7 mouse cellular contexts compared by ENCODE assay signal in the genomic region with DNA sequence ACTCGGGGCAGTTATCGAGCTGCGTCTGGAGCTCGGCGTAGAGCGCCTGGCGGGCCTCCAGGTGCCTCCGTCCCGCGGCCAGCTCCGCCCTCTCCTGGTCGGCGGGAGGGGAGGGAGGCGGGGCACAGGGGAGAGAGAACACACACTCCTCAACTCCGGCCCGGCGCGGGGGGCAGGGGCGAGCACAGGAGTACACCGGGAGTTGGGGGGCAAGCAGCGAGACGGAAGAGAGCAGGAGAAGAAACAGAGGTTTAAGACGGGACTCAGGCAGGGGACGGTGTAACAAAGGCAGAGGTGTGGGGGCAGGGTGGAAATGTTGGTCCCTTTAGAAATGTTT. TPM values are rescaled to one million over a fixed set of nuclear protein-coding genes. Genes with fewer than 3 reads are reported as not detected.
DNase-seq lines count a peak whose midpoint lies in the region; ATAC-seq and TF ChIP-seq lines count a peak whose summit lies in the region.

No protein-coding gene starts in this region.

- H3K36me3 ChIP-seq in embryonic facial prominence, embryonic 12.5 days: peaks cover 76% of the 10 kb centered on the region
- H3K36me3 ChIP-seq in kidney, adult 2 months (ENCODE audit: control insufficient read depth, insufficient read depth, low read length): no peaks in the 10 kb centered on the region; the same call in 1 of the 2 replicates
- H3K36me3 ChIP-seq in lung, embryonic 15.5 days: peaks cover 43% of the 10 kb centered on the region; the same call in 1 of the 2 replicates

- peak overlapping the region; percentile 72 for H3K4me2 ChIP-seq in embryonic facial prominence, embryonic 12.5 days (replicated peaks)
- peak overlapping the region; percentile 81 for H3K4me2 ChIP-seq in lung, embryonic 15.5 days

- peak overlapping the region; percentile 38 for H3K4me3 ChIP-seq in embryonic facial prominence, embryonic 12.5 days
- peak overlapping the region; percentile 55 for H3K4me3 ChIP-seq in kidney, adult 2 months (ENCODE audit: insufficient read depth, low read depth, low read length)
- peak overlapping the region; percentile 45 for H3K4me3 ChIP-seq in lung, embryonic 15.5 days

- no peak for TF ChIP-seq POLR2A in kidney, adult 2 months (IDR thresholded peaks at IDR 0.05; ENCODE audit: low read depth, low read length)

- 0 out of 2 replicates have a peak, but pooled peaks have one; percentile 15 for TF ChIP-seq CTCF in kidney, adult 2 months (conservative IDR thresholded peaks at IDR 0.05; ENCODE audit: insufficient read depth, insufficient read length, low read depth, low read length)

- H3K4me1 ChIP-seq in embryonic facial prominence, embryonic 12.5 days: peaks cover 27% of the 10 kb centered on the region
- peaks cover 7% of the 10 kb centered on the region for H3K4me1 ChIP-seq in kidney, adult 2 months (ENCODE audit: control insufficient read depth, insufficient read depth, low read length)
- H3K4me1 ChIP-seq in lung, embryonic 15.5 days: peaks cover 15% of the 10 kb centered on the region

- ATAC-seq in embryonic facial prominence, embryonic 12.5 days (ENCODE audit: insufficient number of reproducible peaks, insufficient read depth, low FRiP score, low TSS enrichment): peak; percentile 88
- ATAC-seq in lung, embryonic 15.5 days (ENCODE audit: borderline replicate concordance, extremely low read depth, low FRiP score, low TSS enrichment): peak; percentile 82; the same call in 1 of the 2 replicates

- peak overlapping the region; percentile 56 for H3K9ac ChIP-seq in embryonic facial prominence, embryonic 12.5 days
- H3K9ac ChIP-seq in lung, embryonic 15.5 days: peak overlapping the region; percentile 47

- DNase-seq in adrenal gland, adult 8-10 months: peak; percentile 71
- peak; percentile 73 to 83 for DNase-seq in heart, adult 9 months (ENCODE audit: low spot score in 2 of 2)
- peak; percentile 89 for DNase-seq in kidney, adult 2 months
- DNase-seq in ovary, postnatal 10 days (ENCODE audit: low spot score): peak; percentile 71
- peak; percentile 74 for DNase-seq in urinary bladder, postnatal 25 days (ENCODE audit: low spot score)

- WGBS in embryonic facial prominence, embryonic 12.5 days: 9% methylated on average over 22 of the region's 24 CpGs
- WGBS in kidney, adult 2 months: 10% methylated on average over 23 of the region's 24 CpGs
- 4% methylated on average over 24 of the region's 24 CpGs for WGBS in lung, embryonic 15.5 days

- no peaks in the 10 kb centered on the region for H3K9me3 ChIP-seq in embryonic facial prominence, embryonic 12.5 days
- H3K9me3 ChIP-seq in lung, embryonic 15.5 days: no peaks in the 10 kb centered on the region

- no peaks in the 10 kb centered on the region for H3K27me3 ChIP-seq in embryonic facial prominence, embryonic 12.5 days
- no peaks in the 10 kb centered on the region for H3K27me3 ChIP-seq in kidney, adult 2 months (replicated peaks; ENCODE audit: control insufficient read depth, insufficient read depth, low read length)
- H3K27me3 ChIP-seq in lung, embryonic 15.5 days: no peaks in the 10 kb centered on the region

- peak overlapping the region; percentile 85 for H3K27ac ChIP-seq in embryonic facial prominence, embryonic 12.5 days
- H3K27ac ChIP-seq in kidney, adult 2 months (ENCODE audit: insufficient read depth, low read depth, low read length): no peak overlapping the region
- peak overlapping the region; percentile 31; the same call in 1 of the 2 replicates for H3K27ac ChIP-seq in lung, embryonic 15.5 days

RNA-seq across cellular contexts. Expression of gene Phldb1, which starts 26.6 kb away (rescaled TPM):
- total RNA-seq in adrenal gland, adult 8-10 months (2022): 10 to 100 TPM; 31.7 to 64.7 (median 48.5) TPM
- polyA plus RNA-seq in embryonic facial prominence, embryonic 12.5 days (2016; fragmentation: Nextera tagmentation; extraction: Ambion mirVana): 57.1 and 60.7 TPM in 2 replicates
- 37.6 and 46.4 TPM in 2 replicates for polyA plus RNA-seq in kidney, adult 2 months (2012; rRNA removed)
- polyA plus RNA-seq in lung, embryonic 15.5 days (2015; fragmentation: Nextera tagmentation; extraction: Ambion mirVana): 26.6 and 33.2 TPM in 2 replicates

RNA-seq across cellular contexts. Expression of gene Treh, which starts 35.4 kb away (rescaled TPM):
- total RNA-seq in adrenal gland, adult 8-10 months (2022): not detected
- not detected in 2 replicates for polyA plus RNA-seq in embryonic facial prominence, embryonic 12.5 days (2016; fragmentation: Nextera tagmentation; extraction: Ambion mirVana)
- 32.2 and 34.4 TPM in 2 replicates for polyA plus RNA-seq in kidney, adult 2 months (2012; rRNA removed)
- polyA plus RNA-seq in lung, embryonic 15.5 days (2015; fragmentation: Nextera tagmentation; extraction: Ambion mirVana): not detected in 2 replicates

RNA-seq across cellular contexts. Expression of gene Arcn1, which starts 59.2 kb away (rescaled TPM):
- 100 to 1,000 TPM; 172 to 185 (median 176) TPM for total RNA-seq in adrenal gland, adult 8-10 months (2022)
- polyA plus RNA-seq in embryonic facial prominence, embryonic 12.5 days (2016; fragmentation: Nextera tagmentation; extraction: Ambion mirVana): 193 and 197 TPM in 2 replicates
- 42.3 and 50.9 TPM in 2 replicates for polyA plus RNA-seq in kidney, adult 2 months (2012; rRNA removed)
- polyA plus RNA-seq in lung, embryonic 15.5 days (2015; fragmentation: Nextera tagmentation; extraction: Ambion mirVana): 193 and 199 TPM in 2 replicates

RNA-seq across cellular contexts. Expression of gene Ift46, which starts 59.3 kb away (rescaled TPM):
- 100 to 1,000 TPM in 2 of 4 experiments, 10 to 100 TPM in 2; 77.7 to 116 (median 99.6) TPM for total RNA-seq in adrenal gland, adult 8-10 months (2022)
- 151 and 153 TPM in 2 replicates for polyA plus RNA-seq in embryonic facial prominence, embryonic 12.5 days (2016; fragmentation: Nextera tagmentation; extraction: Ambion mirVana)
- 51.0 and 58.8 TPM in 2 replicates for polyA plus RNA-seq in kidney, adult 2 months (2012; rRNA removed)
- 93.2 and 99.1 TPM in 2 replicates for polyA plus RNA-seq in lung, embryonic 15.5 days (2015; fragmentation: Nextera tagmentation; extraction: Ambion mirVana)

Comparison
In these comparisons a context has a peak if more than half of its experiments do, and no peak if none do; other contexts are left out.
1. RNA of gene Treh, which starts 35.4 kb away (polyA plus RNA-seq): 32.2 to 34.4 TPM in kidney, adult 2 months; not detected in embryonic facial prominence, embryonic 12.5 days and not detected in lung, embryonic 15.5 days; every median in the first group is over 10 times any median in the second.
2. Peak in every context shown above with its lines, with median percentiles within 50 percentile points of each other: DNase-seq and H3K4me3 ChIP-seq.